Mouse (Mus musculus) ES-E14 (cell line): ENCODE results near the gene Chrnb2.

ENCODE experiments used
- CHD2 ChIP-seq: IDR thresholded peaks from 2 replicates; pipeline ENCODE4 v1.6.1; 2014; ENCODE audit warnings: mild to moderate bottlenecking, low read depth, low read length, inconsistent platforms
- HCFC1 ChIP-seq: IDR thresholded peaks from 2 replicates; pipeline ENCODE4 v1.6.1; 2012; ENCODE audit warnings: low read length, inconsistent platforms, borderline replicate concordance; ENCODE audit not compliant: insufficient read depth
- MAFK ChIP-seq: IDR thresholded peaks from 2 replicates; pipeline ENCODE4 v1.6.1; 2014; ENCODE audit warnings: mild to moderate bottlenecking, low read depth, low read length, inconsistent platforms; ENCODE audit not compliant: insufficient read depth
- ZC3H11A ChIP-seq: IDR thresholded peaks from 2 replicates; pipeline ENCODE4 v1.6.1; 2012; ENCODE audit warnings: low read depth, mild to moderate bottlenecking, inconsistent platforms, low read length, borderline replicate concordance
- ZNF384 ChIP-seq: IDR thresholded peaks from 2 replicates; pipeline ENCODE4 v1.6.1; 2012; ENCODE audit warnings: low read depth, low read length, inconsistent platforms

DNA sequence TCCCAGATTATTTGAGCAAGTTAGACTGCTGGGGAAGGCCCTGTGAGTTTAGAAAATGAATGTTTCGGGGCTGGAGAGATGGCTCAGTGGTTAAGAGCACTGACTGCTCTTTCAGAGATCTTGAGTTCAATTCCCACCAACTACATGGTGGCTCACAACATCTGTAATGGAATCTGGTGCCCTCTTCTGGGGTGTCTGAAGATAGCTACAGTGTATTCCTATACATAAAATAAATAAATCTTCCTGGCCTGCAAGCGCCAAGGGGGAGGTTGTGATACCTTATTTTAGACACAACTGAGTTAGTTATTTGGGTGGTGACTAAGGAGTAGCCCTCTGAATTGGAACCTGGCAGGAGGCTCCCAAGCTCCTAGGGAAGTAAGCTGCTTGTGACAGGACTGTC is 35.6 kb downstream of the Chrnb2 start:
- no peak for TF ChIP-seq MAFK
- TF ChIP-seq HCFC1: no peak
- TF ChIP-seq ZNF384: no peak
- TF ChIP-seq ZC3H11A: no peak
- TF ChIP-seq CHD2: no peak
